Mouse (Mus musculus) embryonic facial prominence, embryonic 12.5 days (tissue): ENCODE measurements at regions not wholly inside any gene's neighbourhood (a gene's known extent, or its start where the extent isn't known, plus 50 kb on each side); places are given as distances from the start of the nearest gene placed in this dataset.
"Not testable (repeated sequence)": the region's sequence is repeated elsewhere in the genome, so short reads cannot be mapped to it uniquely, and the experiment has no call there.

Source experiments
- ATAC-seq: fragments of 200-750 bp; cut with Nextera tagmentation; 2 replicates; pipeline ENCODE4 v1.8.0; 2017; ENCODE audit not compliant: insufficient number of reproducible peaks, insufficient read depth, low FRiP score, low TSS enrichment
- H3K27ac ChIP-seq: fragments of 300-500 bp; sonication (generic); 2 replicates; pipeline ENCODE4 v1.5.1; 2016; ENCODE audit warnings: mild to moderate bottlenecking
- H3K27me3 ChIP-seq: fragments of 300-500 bp; sonication (generic); 2 replicates; pipeline ENCODE4 v1.6.1; 2016; ENCODE audit warnings: mild to moderate bottlenecking, moderate library complexity
- H3K36me3 ChIP-seq: fragments of 300-500 bp; sonication (generic); 2 replicates; pipeline ENCODE4 v1.6.1; 2016; ENCODE audit warnings: mild to moderate bottlenecking
- H3K4me1 ChIP-seq: fragments of 300-500 bp; sonication (generic); 2 replicates; pipeline ENCODE4 v1.6.1; 2016
- H3K4me2 ChIP-seq: fragments of 300-500 bp; sonication (generic); replicated peaks from 2 replicates; pipeline ENCODE4 v1.6.1; 2016; ENCODE audit warnings: mild to moderate bottlenecking, moderate library complexity
- H3K4me3 ChIP-seq: fragments of 300-500 bp; sonication (generic); 2 replicates; pipeline ENCODE4 v1.5.1; 2016; ENCODE audit warnings: mild to moderate bottlenecking
- H3K9ac ChIP-seq: fragments of 300-500 bp; sonication (generic); 2 replicates; pipeline ENCODE4 v1.6.1; 2016; ENCODE audit warnings: mild to moderate bottlenecking, moderate library complexity
- H3K9me3 ChIP-seq: fragments of 300-500 bp; sonication (generic); 2 replicates; pipeline ENCODE4 v1.6.1; 2016; ENCODE audit warnings: mild to moderate bottlenecking, moderate library complexity
- WGBS: fragments of 180-500 bp; shearing (Covaris S2); methylation state at CpG from one replicate; pipeline ENCODE4 v1.1.7; 2016; 5-methylcytosine and 5-hydroxymethylcytosine counted together

DNA sequence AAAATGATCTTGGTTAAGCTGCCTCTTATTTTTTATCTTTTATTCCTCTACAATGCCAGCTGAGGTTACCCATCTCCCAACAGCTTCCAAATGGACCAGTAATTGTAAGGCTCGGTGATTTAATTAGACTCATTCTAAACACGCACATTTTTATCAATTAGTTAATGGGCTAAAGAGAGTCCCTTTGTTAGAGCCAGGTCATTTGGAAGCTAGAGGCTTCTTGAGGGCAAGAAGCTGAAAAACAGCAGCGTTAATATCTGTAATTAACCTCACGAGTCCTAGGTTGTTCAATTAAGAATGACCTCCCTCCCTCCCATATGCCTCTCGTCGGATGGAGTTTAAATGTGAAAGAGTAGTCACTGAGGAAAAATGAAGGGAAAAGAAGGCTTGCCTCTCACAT lies 66.5 kb downstream of the Otx2 start:
- 45% methylated on average over 6 of the region's 6 CpGs for WGBS
- Histone ChIP-seq H3K27ac (no peak overlapping the region), H3K4me1 (no peaks in the 10 kb centered on the region), H3K36me3 (no peaks in the 10 kb centered on the region), H3K4me3 (no peak overlapping the region), H3K9ac (no peak overlapping the region), H3K4me2 (no peak overlapping the region), H3K9me3 (no peaks in the 10 kb centered on the region), H3K27me3 (no peaks in the 10 kb centered on the region)
- ATAC-seq, result no peak

- no peak for ATAC-seq
- Histone ChIP-seq H3K9ac (no peak overlapping the region), H3K4me2 (no peak overlapping the region), H3K36me3 (no peaks in the 10 kb centered on the region), H3K27me3 (no peaks in the 10 kb centered on the region), H3K9me3 (no peaks in the 10 kb centered on the region), H3K4me1 (no peaks in the 10 kb centered on the region), H3K27ac (no peak overlapping the region), H3K4me3 (no peak overlapping the region)
- WGBS, result 82% methylated on average over 6 of the region's 6 CpGs
Observed at GRCm38 (mm10) chr14:48603490-48603889, 70.1 kb downstream of the Otx2 start.

GRCm38 (mm10) chr14:48594334-48594733 lies 79.3 kb downstream of the Otx2 start:
- 0 out of 2 replicates have a peak, but pooled peaks cover 3% of the 10 kb centered on the region for H3K27me3 ChIP-seq
- H3K9ac ChIP-seq, result no peak overlapping the region
- H3K4me1 ChIP-seq, result 0 out of 2 replicates have a peak, but pooled peaks cover 7% of the 10 kb centered on the region
- WGBS, result 89% methylated on average over 5 of the region's 5 CpGs
- no peak overlapping the region for H3K27ac ChIP-seq
- H3K4me2 ChIP-seq, result no peak overlapping the region
- no peaks in the 10 kb centered on the region for H3K9me3 ChIP-seq
- ATAC-seq, result no peak
- H3K36me3 ChIP-seq, result no peaks in the 10 kb centered on the region
- H3K4me3 ChIP-seq, result no peak overlapping the region

DNA sequence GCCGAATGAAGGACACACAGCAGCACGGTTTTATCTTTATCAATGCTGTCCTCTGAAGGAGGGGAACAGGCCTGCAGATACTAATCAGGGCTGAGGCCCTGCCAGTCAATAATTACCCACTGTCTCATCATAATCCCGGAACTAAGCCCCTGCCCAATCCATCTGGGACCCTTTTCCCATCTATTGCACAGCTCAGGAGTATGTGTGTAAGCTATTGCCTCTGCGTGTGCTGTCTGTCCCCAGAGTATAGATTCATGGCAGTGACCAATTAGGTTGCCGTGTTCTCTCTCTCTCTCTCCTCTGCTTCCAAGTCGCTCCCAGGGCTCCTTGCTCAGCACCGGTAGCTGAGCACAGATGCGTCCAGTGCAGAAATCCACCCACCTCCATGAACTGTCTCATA lies 80.3 kb downstream of the Otx2 start:
- no peak overlapping the region for H3K9ac ChIP-seq
- H3K27ac ChIP-seq, result no peak overlapping the region
- whole genome bisulfite sequencing, result 61% methylated on average over 8 of the region's 8 CpGs
- 0 out of 2 replicates have a peak, but pooled peaks cover 3% of the 10 kb centered on the region for H3K27me3 ChIP-seq
- no peak overlapping the region for H3K4me3 ChIP-seq
- 0 out of 2 replicates have a peak, but pooled peaks cover 7% of the 10 kb centered on the region for H3K4me1 ChIP-seq
- ATAC-seq, result no peak
- H3K36me3 ChIP-seq, result no peaks in the 10 kb centered on the region
- H3K4me2 ChIP-seq, result no peak overlapping the region
- no peaks in the 10 kb centered on the region for H3K9me3 ChIP-seq

DNA sequence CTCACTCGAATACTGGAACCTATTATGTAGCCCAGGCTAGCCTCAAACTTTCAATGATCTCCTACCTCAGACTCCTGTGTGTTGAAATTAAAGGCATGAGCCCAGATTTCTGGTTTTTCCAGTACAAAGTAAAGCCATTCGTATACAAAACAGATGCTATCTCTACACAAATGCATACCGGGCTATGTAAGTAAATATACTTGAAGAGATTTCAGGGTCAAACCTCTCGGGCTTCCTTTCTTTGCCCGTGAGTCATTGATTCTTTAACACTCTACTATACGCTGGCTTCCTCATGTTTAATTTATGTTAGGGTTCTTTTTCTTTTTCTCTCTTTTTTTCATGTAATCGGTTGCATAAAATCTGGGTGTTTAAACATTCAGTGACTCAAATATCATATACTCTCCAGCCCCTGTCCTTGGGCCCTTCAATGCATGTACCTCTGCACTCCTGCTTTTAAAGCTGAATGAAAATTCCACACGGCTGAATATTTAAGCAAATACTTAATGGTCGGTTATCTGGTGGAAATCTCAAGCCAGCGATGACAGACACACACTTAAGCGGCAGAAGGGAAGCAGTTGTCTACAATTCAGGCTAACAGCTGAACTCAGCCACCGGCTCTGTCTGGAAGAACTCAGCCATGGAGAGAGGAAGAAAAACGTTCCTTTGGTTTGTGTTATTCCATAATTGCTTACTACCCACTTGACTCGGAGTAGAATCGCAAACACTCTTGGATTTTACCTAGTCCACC lies 82.0 kb downstream of the Otx2 start:
- Histone ChIP-seq H3K4me3 (no peak overlapping the region), H3K4me1 (0 out of 2 replicates have a peak, but pooled peaks cover 7% of the 10 kb centered on the region), H3K27me3 (0 out of 2 replicates have a peak, but pooled peaks cover 3% of the 10 kb centered on the region), H3K9me3 (no peaks in the 10 kb centered on the region), H3K9ac (no peak overlapping the region), H3K36me3 (no peaks in the 10 kb centered on the region), H3K4me2 (no peak overlapping the region), H3K27ac (no peak overlapping the region)
- 63% methylated on average over 15 of the region's 15 CpGs for WGBS
- ATAC-seq, result no peak

DNA sequence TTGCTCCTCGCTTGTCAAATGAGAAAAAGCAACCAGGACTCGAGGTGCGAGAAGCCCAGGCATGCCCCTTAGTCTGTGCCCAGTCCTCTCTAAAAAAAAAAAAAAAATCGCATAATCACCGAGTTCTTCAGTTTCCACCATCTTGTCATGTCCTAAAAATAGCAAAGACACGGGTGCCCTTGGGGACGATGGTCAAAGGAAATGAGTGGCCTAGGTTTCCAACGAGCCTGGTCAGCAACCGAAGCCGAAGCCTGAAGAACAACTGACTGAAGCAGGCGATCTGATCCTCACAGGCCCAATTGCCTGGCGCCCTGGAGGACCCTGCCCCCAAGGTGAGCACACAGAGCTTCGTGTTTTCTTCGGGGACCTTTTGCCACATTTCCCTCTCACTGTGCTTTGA lies 83.2 kb downstream of the Otx2 start:
- ATAC-seq, result no peak
- WGBS, result 33% methylated on average over 14 of the region's 14 CpGs
- H3K9me3 ChIP-seq, result no peaks in the 10 kb centered on the region
- 0 out of 2 replicates have a peak, but pooled peaks cover 3% of the 10 kb centered on the region for H3K4me1 ChIP-seq
- H3K27me3 ChIP-seq, result 0 out of 2 replicates have a peak, but pooled peaks cover 3% of the 10 kb centered on the region
- H3K4me2 ChIP-seq, result peak overlapping the region; percentile 35
- no peak overlapping the region for H3K27ac ChIP-seq
- H3K4me3 ChIP-seq, result no peak overlapping the region
- H3K36me3 ChIP-seq, result no peaks in the 10 kb centered on the region
- H3K9ac ChIP-seq, result no peak overlapping the region

DNA sequence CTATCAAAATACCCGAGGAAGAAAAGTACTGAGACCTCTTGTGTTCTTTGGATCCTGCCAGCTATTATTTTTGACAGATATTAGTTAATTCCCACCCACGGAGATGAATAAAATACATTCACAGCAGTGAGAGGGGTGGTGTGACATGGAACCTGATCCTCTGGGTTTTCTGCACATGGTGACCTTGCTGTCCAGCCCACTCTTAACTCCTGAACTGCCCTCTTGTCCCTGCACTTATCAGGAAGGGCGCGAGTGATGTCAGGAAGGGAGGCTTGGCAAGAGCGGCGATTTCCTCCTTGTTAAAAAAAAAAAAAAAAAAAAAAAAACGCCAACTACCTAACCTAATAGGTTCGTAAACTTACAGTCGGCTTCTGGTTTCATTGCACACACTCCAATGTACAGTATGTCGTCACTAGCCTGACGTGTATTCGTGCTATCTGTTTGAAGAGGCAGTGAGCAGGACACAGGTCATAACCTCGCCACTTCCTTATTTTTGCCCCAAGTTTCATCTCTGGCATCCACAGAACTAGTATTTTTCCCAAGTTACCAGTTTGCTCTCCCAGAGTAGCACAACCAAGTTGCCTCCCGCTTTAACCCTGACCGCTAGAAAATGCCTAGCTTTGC lies 83.8 kb downstream of the Otx2 start:
- Histone ChIP-seq H3K4me2 (peak overlapping the region; percentile 35), H3K9ac (no peak overlapping the region), H3K4me1 (0 out of 2 replicates have a peak, but pooled peaks cover 3% of the 10 kb centered on the region), H3K36me3 (no peaks in the 10 kb centered on the region), H3K27me3 (0 out of 2 replicates have a peak, but pooled peaks cover 3% of the 10 kb centered on the region), H3K27ac (no peak overlapping the region), H3K9me3 (no peaks in the 10 kb centered on the region), H3K4me3 (no peak overlapping the region)
- 37% methylated on average over 15 of the region's 15 CpGs for WGBS
- ATAC-seq, result no peak

GRCm38 (mm10) chr14:48585820-48586219 lies 87.8 kb downstream of the Otx2 start:
- Histone ChIP-seq H3K27me3 (no peaks in the 10 kb centered on the region), H3K4me3 (no peak overlapping the region), H3K9ac (no peak overlapping the region), H3K4me1 (0 out of 2 replicates have a peak, but pooled peaks cover 3% of the 10 kb centered on the region), H3K9me3 (no peaks in the 10 kb centered on the region), H3K36me3 (no peaks in the 10 kb centered on the region), H3K27ac (no peak overlapping the region), H3K4me2 (no peak overlapping the region)
- ATAC-seq, result no peak
- 89% methylated on average over 3 of the region's 3 CpGs for WGBS

DNA sequence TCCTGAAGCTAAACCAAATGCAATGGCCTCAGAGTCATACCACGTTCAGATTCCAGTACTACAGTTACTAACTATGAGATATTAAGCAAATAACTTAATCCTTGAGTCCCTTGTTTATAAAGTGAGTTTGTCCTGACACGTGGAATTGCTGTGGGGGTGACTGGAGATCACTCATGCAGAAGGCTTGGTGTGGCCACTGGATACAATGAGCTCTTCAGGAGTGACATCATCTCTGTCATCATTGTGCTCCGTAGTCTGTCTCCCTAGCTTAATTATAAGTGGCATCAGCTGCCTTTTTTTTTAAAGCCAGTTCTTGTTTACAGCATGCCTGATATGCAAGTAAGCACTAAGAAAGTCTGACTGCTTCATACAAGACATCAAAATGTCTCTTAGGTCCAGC lies 89.0 kb downstream of the Otx2 start:
- 65% methylated on average over 3 of the region's 3 CpGs for WGBS
- H3K4me3 ChIP-seq, result no peak overlapping the region
- no peaks in the 10 kb centered on the region for H3K36me3 ChIP-seq
- no peak overlapping the region for H3K4me2 ChIP-seq
- H3K9me3 ChIP-seq, result no peaks in the 10 kb centered on the region
- no peak overlapping the region for H3K27ac ChIP-seq
- no peaks in the 10 kb centered on the region for H3K27me3 ChIP-seq
- no peak overlapping the region for H3K9ac ChIP-seq
- no peaks in the 10 kb centered on the region for H3K4me1 ChIP-seq
- no peak for ATAC-seq

- H3K9ac ChIP-seq, result no peak overlapping the region
- no peak overlapping the region for H3K4me3 ChIP-seq
- no peaks in the 10 kb centered on the region for H3K4me1 ChIP-seq
- H3K27ac ChIP-seq, result no peak overlapping the region
- no peaks in the 10 kb centered on the region for H3K9me3 ChIP-seq
- WGBS, result 79% methylated on average over 3 of the region's 3 CpGs
- no peaks in the 10 kb centered on the region for H3K36me3 ChIP-seq
- no peak for ATAC-seq
- no peak overlapping the region for H3K4me2 ChIP-seq
- no peaks in the 10 kb centered on the region for H3K27me3 ChIP-seq
Observed at GRCm38 (mm10) chr14:48583516-48583915, 90.1 kb downstream of the Otx2 start.

- WGBS, result 71% methylated on average over 1 of the region's 1 CpGs
- Histone ChIP-seq H3K4me2 (no peak overlapping the region), H3K9me3 (no peaks in the 10 kb centered on the region), H3K4me1 (no peaks in the 10 kb centered on the region), H3K9ac (no peak overlapping the region), H3K36me3 (no peaks in the 10 kb centered on the region), H3K4me3 (no peak overlapping the region), H3K27ac (no peak overlapping the region), H3K27me3 (no peaks in the 10 kb centered on the region)
- no peak for ATAC-seq
Observed at GRCm38 (mm10) chr14:48582080-48582479, 91.5 kb downstream of the Otx2 start.

DNA sequence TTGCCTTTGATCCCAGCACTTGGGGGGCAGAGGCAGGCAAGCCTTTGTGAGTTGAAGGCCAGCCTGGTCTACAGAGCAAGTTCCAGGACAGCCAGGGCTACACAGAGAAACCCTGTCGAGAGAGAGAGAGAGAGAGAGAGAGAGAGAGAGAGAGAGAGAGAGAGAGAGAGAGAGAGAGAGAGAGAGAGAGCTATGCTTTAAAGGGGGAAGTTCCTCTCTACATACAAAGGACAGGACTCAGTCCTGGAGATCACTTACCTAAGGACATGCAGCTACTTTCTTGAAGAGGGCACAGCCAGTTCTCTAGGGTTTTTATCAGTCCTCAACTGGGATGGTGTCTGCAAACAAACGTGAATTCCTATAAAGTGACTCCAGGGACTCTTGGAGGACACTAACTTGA lies 92.3 kb downstream of the Otx2 start:
- WGBS, result 10% methylated on average over 2 of the region's 2 CpGs
- H3K36me3 ChIP-seq, H3K9ac ChIP-seq, H3K27ac ChIP-seq, H3K4me2 ChIP-seq, H3K4me3 ChIP-seq, H3K27me3 ChIP-seq, H3K9me3 ChIP-seq, H3K4me1 ChIP-seq, ATAC-seq: not testable (repeated sequence)
